Mouse (Mus musculus): Measurements from ENCODE around the gene Mtf1.

DNA sequence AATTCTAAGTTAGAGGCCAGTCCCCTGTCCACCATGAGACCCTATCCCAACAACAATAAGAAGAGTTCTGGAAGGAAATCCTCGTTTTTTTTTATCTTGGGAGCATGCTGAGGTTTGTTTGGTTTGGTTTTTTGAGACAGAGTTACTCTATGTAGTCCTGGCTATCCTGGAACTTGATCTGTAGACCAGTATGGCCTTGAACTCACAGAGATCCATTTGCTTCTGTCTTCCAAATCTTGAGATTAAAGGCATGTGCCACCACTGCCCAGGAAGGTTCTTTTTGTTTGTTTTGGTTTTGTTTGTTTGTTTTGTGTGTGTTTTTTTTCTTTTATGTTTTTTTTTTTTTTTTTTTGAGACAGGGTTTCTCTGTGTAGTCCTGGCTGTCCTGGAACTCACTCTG is 40.7 kb upstream of the Mtf1 start:
- no peak for TF ChIP-seq CTCF (IDR thresholded peaks at IDR 0.05 in 2 of 3, conservative IDR thresholded peaks at IDR 0.05 in 1 of 3; ENCODE audit: control insufficient read depth in 1 of 3, insufficient read depth in 1 of 3, low read depth in 2 of 3, low read length in 3 of 3, poor library complexity in 1 of 3, severe bottlenecking in 1 of 3)
- TF ChIP-seq RCOR1 (IDR thresholded peaks at IDR 0.05; ENCODE audit: low read depth, low read length), result no peak
- TF ChIP-seq RAD21 (IDR thresholded peaks at IDR 0.05; ENCODE audit: low read depth, low read length), result no peak

Data from MEL (cell line).